Mouse (Mus musculus) olfactory bulb, adult 2 months (tissue): ENCODE results near the gene Fcamr. TPM values are rescaled to one million over a fixed set of nuclear protein-coding genes. Genes with fewer than 3 reads are reported as not detected.

ENCODE experiments used
- H3K27ac ChIP-seq: fragments of 200-500 bp; 2 replicates; pipeline ENCODE4 v1.5.1; 2012; ENCODE audit warnings: low read depth, low read length; ENCODE audit not compliant: insufficient read depth
- H3K4me1 ChIP-seq: fragments of 200-500 bp; 2 replicates; pipeline ENCODE4 v1.6.1; 2012; ENCODE audit warnings: low read length; ENCODE audit not compliant: control insufficient read depth, insufficient read depth
- H3K4me3 ChIP-seq: fragments of 200-500 bp; 2 replicates; pipeline ENCODE4 v1.5.1; 2012; ENCODE audit warnings: mild to moderate bottlenecking, low read depth, low read length, moderate library complexity; ENCODE audit not compliant: insufficient read depth
- CTCF ChIP-seq: fragments of 200-500 bp; IDR thresholded peaks from 2 replicates; pipeline ENCODE4 v1.5.1; 2012; ENCODE audit warnings: low read depth, mild to moderate bottlenecking, low read length, moderate library complexity; ENCODE audit not compliant: insufficient read depth
- POLR2A ChIP-seq: fragments of 200-500 bp; IDR thresholded peaks from 2 replicates; pipeline ENCODE4 v1.6.1; 2012; ENCODE audit warnings: mild to moderate bottlenecking, low read depth, low read length, moderate library complexity; ENCODE audit not compliant: insufficient read depth
- WGBS: fragments of 180-500 bp; shearing (Covaris S2); methylation state at CpG from one replicate; pipeline ENCODE4 v1.1.7; 2018; 5-methylcytosine and 5-hydroxymethylcytosine counted together
- polyA plus RNA-seq: library from polyadenylated mRNA; stranded (reverse); fragments of >200 nt; gene quantifications from 2 replicates; pipeline ENCODE4 v1.2.4, GENCODE M21; 2012; ENCODE audit warnings: low replicate concordance; ENCODE audit not compliant: missing spikeins, insufficient read depth, insufficient read length

Fcamr gene
- not detected in 2 replicates for polyA plus RNA-seq

GRCm38 (mm10) chr1:130800602-130801001, at the start of gene Fcamr:
Fcamr (plus strand) TSS chr1:130800902.
- WGBS: 92% methylated on average over 8 of the region's 8 CpGs
- TF ChIP-seq POLR2A (no peak), CTCF (no peak)
- no peak within 1 kb of the TSS for H3K27ac ChIP-seq
- no peak within 1 kb of the TSS for H3K4me3 ChIP-seq
- peaks cover 4% of the 10 kb centered on the region; the same call in 1 of the 2 replicates for H3K4me1 ChIP-seq

- Histone ChIP-seq H3K27ac (no peak overlapping the region), H3K4me3 (no peak overlapping the region), H3K4me1 (no peaks in the 10 kb centered on the region)
- WGBS: 87% methylated on average over 9 of the region's 9 CpGs
- TF ChIP-seq CTCF (no peak), POLR2A (no peak)
These were observed 41.0 kb upstream of the Fcamr start for GRCm38 (mm10) chr1:130759689-130760088.

GRCm38 (mm10) chr1:130761597-130761996, 39.1 kb upstream of the Fcamr start:
- 85% methylated on average over 1 of the region's 1 CpGs for WGBS
- no peak for TF ChIP-seq CTCF
- no peak for TF ChIP-seq POLR2A
- Histone ChIP-seq H3K27ac (no peak overlapping the region), H3K4me1 (no peaks in the 10 kb centered on the region), H3K4me3 (no peak overlapping the region)

- WGBS: 71% methylated on average over 3 of the region's 3 CpGs
- no peak overlapping the region for H3K4me3 ChIP-seq
- TF ChIP-seq POLR2A (no peak), CTCF (no peak)
- no peak overlapping the region for H3K27ac ChIP-seq
- no peaks in the 10 kb centered on the region for H3K4me1 ChIP-seq
These were observed 38.5 kb upstream of the Fcamr start for GRCm38 (mm10) chr1:130762045-130762760.

GRCm38 (mm10) chr1:130764027-130764461, 36.7 kb upstream of the Fcamr start:
- Histone ChIP-seq H3K4me3 (no peak overlapping the region), H3K4me1 (no peaks in the 10 kb centered on the region), H3K27ac (no peak overlapping the region)
- no peak for TF ChIP-seq CTCF
- no peak for TF ChIP-seq POLR2A
- 92% methylated on average over 12 of the region's 12 CpGs for WGBS

- Histone ChIP-seq H3K4me1 (no peaks in the 10 kb centered on the region), H3K27ac (no peak overlapping the region), H3K4me3 (no peak overlapping the region)
- WGBS: 63% methylated on average over 5 of the region's 5 CpGs
- TF ChIP-seq CTCF: no peak
- TF ChIP-seq POLR2A: no peak
These were observed 33.6 kb upstream of the Fcamr start for GRCm38 (mm10) chr1:130767066-130767465.

GRCm38 (mm10) chr1:130769925-130770324, 30.8 kb upstream of the Fcamr start:
- no peaks in the 10 kb centered on the region for H3K4me1 ChIP-seq
- no peak overlapping the region for H3K27ac ChIP-seq
- 87% methylated on average over 2 of the region's 2 CpGs for WGBS
- TF ChIP-seq POLR2A: no peak
- TF ChIP-seq CTCF: no peak
- H3K4me3 ChIP-seq: no peak overlapping the region

GRCm38 (mm10) chr1:130770487-130770886, 30.2 kb upstream of the Fcamr start:
- Histone ChIP-seq H3K4me3 (no peak overlapping the region), H3K4me1 (no peaks in the 10 kb centered on the region), H3K27ac (no peak overlapping the region)
- TF ChIP-seq POLR2A (no peak), CTCF (no peak)
- 90% methylated on average over 4 of the region's 4 CpGs for WGBS

GRCm38 (mm10) chr1:130770981-130771494, 29.7 kb upstream of the Fcamr start:
- H3K4me1 ChIP-seq: no peaks in the 10 kb centered on the region
- 71% methylated on average over 3 of the region's 3 CpGs for WGBS
- no peak overlapping the region for H3K4me3 ChIP-seq
- TF ChIP-seq CTCF (no peak), POLR2A (no peak)
- H3K27ac ChIP-seq: no peak overlapping the region

- TF ChIP-seq POLR2A (no peak), CTCF (no peak)
- WGBS: 58% methylated on average over 2 of the region's 2 CpGs
- no peaks in the 10 kb centered on the region for H3K4me1 ChIP-seq
These were observed 25.5 kb upstream of the Fcamr start for GRCm38 (mm10) chr1:130775234-130775633.

More at GRCm38 (mm10) chr1:130775234-130775633, 25.5 kb upstream of the Fcamr start:
- Histone ChIP-seq H3K27ac (no peak overlapping the region), H3K4me3 (no peak overlapping the region)
